Mouse (Mus musculus) lung, embryonic 16.5 days (tissue): ENCODE results near the gene Atg4d. TPM values are rescaled to one million over a fixed set of nuclear protein-coding genes. Genes with fewer than 3 reads are reported as not detected.

Source experiments
- ATAC-seq: fragments of 200-750 bp; cut with Nextera tagmentation; 2 replicates; pipeline ENCODE4 v1.8.0; 2017; ENCODE audit warnings: low read depth, mild to moderate bottlenecking, moderate library complexity
- H3K27ac ChIP-seq: fragments of 300-500 bp; sonication (generic); 2 replicates; pipeline ENCODE4 v1.5.1; 2014; ENCODE audit warnings: mild to moderate bottlenecking, control low read depth, low read length
- H3K27me3 ChIP-seq: fragments of 300-500 bp; sonication (generic); 2 replicates; pipeline ENCODE4 v1.6.1; 2014; ENCODE audit warnings: low read depth, low read length, mixed read lengths; ENCODE audit not compliant: control insufficient read depth, insufficient read depth
- H3K36me3 ChIP-seq: fragments of 300-500 bp; sonication (generic); 2 replicates; pipeline ENCODE4 v1.6.1; 2014; ENCODE audit warnings: low read length; ENCODE audit not compliant: control insufficient read depth, insufficient read depth
- H3K4me1 ChIP-seq: fragments of 300-500 bp; sonication (generic); replicated peaks from 2 replicates; pipeline ENCODE4 v1.6.1; 2014; ENCODE audit warnings: low read length, mixed read lengths; ENCODE audit not compliant: control insufficient read depth, insufficient read depth
- H3K4me2 ChIP-seq: fragments of 300-500 bp; sonication (generic); 2 replicates; pipeline ENCODE4 v1.6.1; 2014; ENCODE audit warnings: low read depth, low read length, control low read depth
- H3K4me3 ChIP-seq: fragments of 300-500 bp; sonication (generic); 2 replicates; pipeline ENCODE4 v1.5.1; 2014; ENCODE audit warnings: mild to moderate bottlenecking, low read length, control low read depth
- H3K9ac ChIP-seq: fragments of 300-500 bp; sonication (generic); 2 replicates; pipeline ENCODE4 v1.6.1; 2014; ENCODE audit warnings: low read length, control low read depth
- H3K9me3 ChIP-seq: fragments of 300-500 bp; sonication (generic); 2 replicates; pipeline ENCODE4 v1.6.1; 2016; ENCODE audit warnings: low read length; ENCODE audit not compliant: control insufficient read depth
- WGBS: fragments of 180-500 bp; shearing (Covaris S2); extraction: QIAGEN DNeasy Blood & Tissue Kit; methylation state at CpG from one replicate; pipeline ENCODE4 v1.1.7; 2014; 5-methylcytosine and 5-hydroxymethylcytosine counted together
- polyA plus RNA-seq: library from polyadenylated mRNA; unstranded; fragments of >200 nt; fragmentation: Nextera tagmentation; extraction: Ambion mirVana; gene quantifications from 2 replicates; pipeline ENCODE4 v1.2.1, GENCODE M21; 2015

Atg4d gene
- polyA plus RNA-seq, 1 experiment from 2014 or later, result 39.9 TPM

DNA sequence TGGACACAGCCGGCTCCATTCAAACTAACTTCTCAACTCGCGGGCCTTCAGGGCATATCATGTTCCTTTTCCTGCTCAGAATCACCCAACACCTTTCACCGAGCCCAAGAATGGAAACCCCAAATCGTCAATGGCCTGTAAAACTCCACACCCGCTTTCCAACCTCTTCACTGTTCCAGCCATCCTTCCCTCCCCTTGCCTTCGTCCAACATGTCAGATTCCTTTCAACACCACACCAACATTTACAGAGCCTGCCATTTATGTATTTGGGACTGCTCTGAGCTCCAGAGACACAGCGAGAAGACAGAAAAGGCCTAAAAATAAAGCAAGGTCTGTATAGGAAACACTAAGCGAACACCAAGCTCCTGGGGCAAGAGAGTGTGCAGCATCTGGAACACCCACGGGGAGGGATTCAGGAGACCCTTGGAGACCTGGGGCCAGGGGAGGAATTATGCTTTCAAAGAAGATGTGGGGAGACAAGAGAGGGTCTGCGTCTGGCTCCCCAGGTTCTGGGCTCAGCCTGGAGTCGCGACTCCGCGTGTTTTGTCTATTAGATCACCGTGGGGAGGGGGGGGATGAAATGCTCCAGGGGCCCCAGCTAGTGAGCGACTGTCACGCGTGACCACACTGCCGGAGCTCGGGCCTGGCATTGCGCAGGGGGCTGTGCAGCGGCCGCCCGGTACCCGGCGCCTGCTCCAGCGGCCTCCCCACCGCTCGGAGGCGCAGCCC lies 26.9 kb upstream of the Atg4d start:
- Histone ChIP-seq H3K27ac (peak overlapping the region; percentile 83), H3K4me2 (peak overlapping the region; percentile 73), H3K4me3 (peak overlapping the region; percentile 95), H3K9ac (peak overlapping the region; percentile 100), H3K36me3 (peaks cover 19% of the 10 kb centered on the region), H3K9me3 (peaks cover 4% of the 10 kb centered on the region; the same call in 1 of the 2 replicates), H3K27me3 (peaks cover 13% of the 10 kb centered on the region), H3K4me1 (peaks cover 15% of the 10 kb centered on the region)
- 1% methylated on average over 20 of the region's 31 CpGs for whole genome bisulfite sequencing
- ATAC-seq, result peak; percentile 1; the same call in 1 of the 2 replicates

DNA sequence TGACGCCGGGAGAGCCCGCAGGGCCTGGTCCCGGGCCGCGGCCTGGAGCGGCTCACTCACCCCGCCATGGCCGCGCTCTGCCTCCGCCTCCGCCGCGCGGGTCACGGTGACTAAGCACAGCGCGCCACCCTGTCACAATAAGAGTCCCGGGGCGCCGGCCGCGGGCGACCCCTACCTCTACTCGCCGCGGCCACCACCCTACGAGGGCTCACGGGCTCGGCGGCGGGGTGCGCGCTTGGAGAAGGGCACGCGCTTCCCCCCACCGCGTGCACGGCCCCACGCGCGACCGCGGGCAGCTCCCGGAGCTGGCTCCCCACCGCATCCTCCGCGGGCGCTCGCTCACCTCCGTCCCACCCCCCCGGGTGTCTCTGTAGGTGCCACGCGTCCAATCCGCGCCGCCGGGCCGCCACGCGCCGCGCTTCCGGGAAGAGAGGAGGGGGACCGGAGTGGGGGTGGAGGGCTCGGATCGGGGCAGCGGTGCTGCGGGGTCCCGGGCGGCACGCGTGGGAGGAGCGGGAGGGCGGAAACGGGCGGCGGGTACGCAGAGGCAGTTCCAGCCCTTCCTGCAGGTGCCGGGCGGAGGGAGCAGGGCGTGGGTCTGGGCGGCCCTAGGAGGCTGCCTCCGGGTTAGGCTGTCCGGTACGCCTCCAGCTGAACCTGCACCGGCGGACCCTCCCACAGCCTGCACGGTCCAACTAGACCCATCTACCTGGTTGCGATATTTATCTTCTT lies 26.2 kb upstream of the Atg4d start, which contains the start of gene Keap1:
Gene Keap1 (minus strand): TSS at position 629 of the 732 bp plus-strand sequence.
- Histone ChIP-seq H3K9me3 (peaks cover 4% of the 10 kb centered on the region; the same call in 1 of the 2 replicates), H3K9ac (peak within 1 kb of the TSS; percentile 100), H3K4me1 (peaks cover 17% of the 10 kb centered on the region), H3K4me3 (peak within 1 kb of the TSS; percentile 95), H3K27ac (peak within 1 kb of the TSS; percentile 83), H3K4me2 (peak within 1 kb of the TSS; percentile 73), H3K27me3 (peaks cover 20% of the 10 kb centered on the region), H3K36me3 (peaks cover 12% of the 10 kb centered on the region)
- under 1% methylated on average over 55 of the region's 90 CpGs for WGBS
- peak; percentile 93 for ATAC-seq

DNA sequence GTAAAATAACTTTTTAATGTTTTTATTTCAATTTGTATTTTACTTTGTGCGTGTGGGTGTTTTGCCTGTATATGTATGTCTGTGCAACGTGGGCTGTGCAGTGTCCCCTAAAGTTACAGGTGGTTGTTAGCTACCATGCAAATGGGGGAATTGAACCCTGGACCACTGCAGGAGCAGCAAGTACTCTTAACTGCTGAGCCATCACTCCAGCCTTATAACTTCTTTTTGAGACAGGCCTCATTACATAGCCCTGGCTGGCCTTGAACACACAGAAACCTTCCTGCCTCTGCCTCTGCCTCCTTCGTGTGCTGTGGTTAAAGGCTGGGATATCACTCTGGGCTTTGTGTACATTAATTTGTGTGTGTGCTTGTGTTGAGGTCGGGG lies 25.6 kb upstream of the Atg4d start:
- Histone ChIP-seq H3K36me3 (peaks cover 9% of the 10 kb centered on the region), H3K27ac (peak overlapping the region; percentile 83), H3K4me1 (peaks cover 21% of the 10 kb centered on the region), H3K9ac (peak overlapping the region; percentile 100), H3K4me2 (peak overlapping the region; percentile 73), H3K27me3 (peaks cover 26% of the 10 kb centered on the region), H3K4me3 (peak overlapping the region; percentile 95), H3K9me3 (peaks cover 4% of the 10 kb centered on the region; the same call in 1 of the 2 replicates)
- no peak for ATAC-seq
- WGBS, result 30% methylated on average over 4 of the region's 4 CpGs

DNA sequence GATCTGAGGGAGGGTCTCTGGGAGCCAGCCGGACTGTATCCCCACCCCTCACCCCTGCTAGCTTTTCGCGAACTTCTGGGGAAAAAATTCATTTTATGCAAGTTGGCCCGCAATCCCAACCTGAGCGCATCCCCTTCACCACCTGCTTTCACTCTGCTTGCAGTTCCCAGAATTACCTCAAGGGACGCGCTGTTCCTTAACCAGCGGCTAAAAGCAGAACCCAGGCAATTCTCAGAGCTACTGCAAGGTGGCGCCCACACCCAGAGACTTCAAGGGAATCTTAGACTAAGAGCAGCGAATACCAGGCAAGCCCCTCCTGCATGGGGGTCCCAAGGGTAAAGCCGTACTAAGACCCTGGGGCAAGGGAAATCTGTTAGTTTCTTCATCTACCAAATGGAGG lies 23.8 kb upstream of the Atg4d start:
- peaks cover 4% of the 10 kb centered on the region; the same call in 1 of the 2 replicates for H3K9me3 ChIP-seq
- no peak overlapping the region for H3K9ac ChIP-seq
- WGBS, result 6% methylated on average over 11 of the region's 11 CpGs
- H3K4me1 ChIP-seq, result peaks cover 27% of the 10 kb centered on the region
- ATAC-seq, result no peak
- H3K4me2 ChIP-seq, result no peak overlapping the region
- peaks cover 42% of the 10 kb centered on the region for H3K27me3 ChIP-seq
- no peaks in the 10 kb centered on the region for H3K36me3 ChIP-seq
- H3K27ac ChIP-seq, result no peak overlapping the region
- no peak overlapping the region for H3K4me3 ChIP-seq

DNA sequence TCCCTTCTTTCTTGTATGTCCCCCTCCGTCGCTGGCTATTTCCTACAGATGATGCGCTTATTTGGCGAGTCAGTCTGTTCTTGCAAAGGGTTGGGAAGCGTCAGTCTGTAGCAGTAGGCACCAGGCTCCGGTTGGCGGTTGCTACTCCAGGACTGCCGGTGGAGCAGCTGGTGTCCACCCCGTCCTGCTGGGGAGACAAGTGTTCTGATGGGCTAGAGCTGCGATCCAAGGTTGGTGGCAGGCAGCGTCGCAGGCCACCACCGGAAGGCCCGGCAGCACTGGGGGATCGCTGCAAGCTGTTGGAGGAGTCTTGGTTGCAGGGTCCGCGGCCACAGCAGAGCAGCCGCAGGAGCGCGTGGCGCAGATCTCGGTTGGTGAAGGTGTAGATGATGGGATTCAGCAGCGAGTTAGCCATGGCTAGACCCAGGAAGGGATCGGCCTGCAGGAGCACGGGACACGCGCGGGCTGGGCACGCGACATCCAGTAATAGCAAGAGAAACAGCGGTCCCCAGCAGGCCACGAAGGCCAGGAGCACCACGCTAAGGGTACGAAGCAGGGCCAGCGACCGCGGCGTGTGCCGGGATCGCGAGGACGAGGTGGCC lies 21.2 kb upstream of the Atg4d start:
- ATAC-seq, result no peak
- Histone ChIP-seq H3K36me3 (no peaks in the 10 kb centered on the region), H3K27me3 (peaks cover 63% of the 10 kb centered on the region), H3K9ac (peak overlapping the region; percentile 50), H3K4me1 (peaks cover 19% of the 10 kb centered on the region), H3K9me3 (peaks cover 4% of the 10 kb centered on the region; the same call in 1 of the 2 replicates), H3K4me3 (peak overlapping the region; percentile 47), H3K27ac (no peak overlapping the region), H3K4me2 (peak overlapping the region; percentile 74)
- WGBS, result 7% methylated on average over 42 of the region's 42 CpGs

DNA sequence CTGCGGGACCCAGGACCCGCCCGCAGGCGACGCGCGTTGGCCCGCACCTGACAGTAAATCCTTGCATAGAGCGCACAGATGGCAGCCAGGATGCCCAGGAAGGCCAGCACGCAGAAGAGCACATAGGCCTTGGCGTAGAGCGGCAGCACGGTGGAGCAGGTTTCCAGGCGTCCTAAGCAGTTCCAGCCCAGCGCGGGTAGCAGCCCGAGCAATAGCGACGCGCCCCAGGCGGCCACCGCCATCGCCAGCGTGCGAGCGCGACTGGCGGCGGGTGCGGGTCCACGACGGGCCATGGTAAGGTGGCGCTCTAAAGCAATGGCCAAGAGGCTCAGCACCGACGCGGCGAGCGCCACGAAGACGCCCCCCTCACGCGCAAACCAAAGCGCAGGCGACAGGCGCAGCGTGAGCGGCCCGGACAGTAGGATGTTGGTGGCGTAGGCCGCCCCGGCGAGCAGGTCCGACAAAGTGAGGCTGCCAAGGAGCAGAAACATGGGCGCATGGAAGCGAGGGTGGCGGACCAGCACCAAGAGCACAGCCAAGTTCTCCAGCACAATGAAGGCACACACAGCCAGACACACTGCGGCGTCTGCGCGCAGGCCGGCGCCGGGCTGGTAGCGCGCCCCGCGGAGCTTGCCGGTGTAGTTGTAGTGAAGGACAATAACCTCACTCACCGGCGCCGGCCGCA lies 20.5 kb upstream of the Atg4d start:
- peak overlapping the region; percentile 50 for H3K9ac ChIP-seq
- under 1% methylated on average over 72 of the region's 72 CpGs for WGBS
- ATAC-seq, result peak; percentile 47

DNA sequence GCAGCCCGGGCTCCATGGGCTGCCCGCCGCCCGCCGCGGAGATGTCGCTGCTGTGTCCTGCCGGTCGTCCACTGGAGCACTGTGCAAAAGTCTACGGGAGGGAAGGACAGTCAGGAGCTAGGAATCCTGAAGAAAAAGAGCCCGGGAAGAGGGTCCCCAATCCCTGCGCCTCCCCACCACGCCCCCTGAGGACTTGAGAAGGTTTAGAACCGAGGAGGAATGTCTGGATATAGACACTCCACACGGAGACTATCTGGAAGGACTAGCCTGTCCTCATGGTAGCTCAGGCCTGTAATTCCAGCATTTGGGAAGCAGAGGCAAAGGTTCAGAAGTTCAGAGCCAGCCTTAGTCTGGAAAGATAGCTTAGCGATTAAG lies 20.0 kb upstream of the Atg4d start:
- no peaks in the 10 kb centered on the region for H3K36me3 ChIP-seq
- H3K9ac ChIP-seq, result peak overlapping the region; percentile 50
- H3K4me3 ChIP-seq, result peak overlapping the region; percentile 47
- no peak for ATAC-seq
- peaks cover 75% of the 10 kb centered on the region for H3K27me3 ChIP-seq
- peak overlapping the region; percentile 74 for H3K4me2 ChIP-seq
- 1% methylated on average over 16 of the region's 16 CpGs for WGBS
- peaks cover 4% of the 10 kb centered on the region; the same call in 1 of the 2 replicates for H3K9me3 ChIP-seq
- no peak overlapping the region for H3K27ac ChIP-seq
- H3K4me1 ChIP-seq, result peaks cover 17% of the 10 kb centered on the region

More for the DNA sequence above, 20.5 kb upstream of the Atg4d start:
- H3K4me3 ChIP-seq, result peak overlapping the region; percentile 47
- peaks cover 70% of the 10 kb centered on the region for H3K27me3 ChIP-seq
- H3K9me3 ChIP-seq, result peaks cover 4% of the 10 kb centered on the region; the same call in 1 of the 2 replicates
- H3K4me2 ChIP-seq, result peak overlapping the region; percentile 74
- H3K27ac ChIP-seq, result no peak overlapping the region
- H3K4me1 ChIP-seq, result peaks cover 19% of the 10 kb centered on the region
- H3K36me3 ChIP-seq, result no peaks in the 10 kb centered on the region

DNA sequence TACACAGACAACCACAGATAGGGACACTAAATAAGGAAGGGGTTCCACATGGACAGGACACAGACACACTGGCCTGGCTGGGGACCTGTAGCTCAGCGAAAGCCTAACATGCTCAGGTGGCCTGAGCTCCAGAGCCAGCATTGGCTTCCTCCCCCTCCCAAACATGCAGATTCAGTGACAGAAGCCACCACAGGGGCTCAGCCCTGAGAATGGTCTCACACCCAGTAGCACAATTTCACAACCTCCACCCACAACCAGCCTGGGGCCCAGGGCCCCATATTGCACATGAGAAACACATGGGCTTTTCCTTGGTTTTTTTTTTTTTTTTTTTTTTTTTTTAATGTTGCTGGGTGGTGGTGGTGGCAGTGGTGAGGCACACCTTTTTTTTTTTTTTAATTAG lies 18.8 kb upstream of the Atg4d start:
- 91% methylated on average over 1 of the region's 1 CpGs for WGBS
- H3K4me1 ChIP-seq, result peaks cover 17% of the 10 kb centered on the region
- H3K4me3 ChIP-seq, result no peak overlapping the region
- ATAC-seq, result no peak
- peaks cover 87% of the 10 kb centered on the region for H3K27me3 ChIP-seq
- H3K27ac ChIP-seq, result no peak overlapping the region
- H3K9me3 ChIP-seq, result peaks cover 4% of the 10 kb centered on the region; the same call in 1 of the 2 replicates
- H3K9ac ChIP-seq, result no peak overlapping the region
- H3K36me3 ChIP-seq, result no peaks in the 10 kb centered on the region
- no peak overlapping the region for H3K4me2 ChIP-seq
